Mouse (Mus musculus): ENCODE results near the gene Vars.
"Not testable (repeated sequence)": the region's sequence is repeated elsewhere in the genome, so short reads cannot be mapped to it uniquely, and the experiment has no call there.

Gene Vars

DNA sequence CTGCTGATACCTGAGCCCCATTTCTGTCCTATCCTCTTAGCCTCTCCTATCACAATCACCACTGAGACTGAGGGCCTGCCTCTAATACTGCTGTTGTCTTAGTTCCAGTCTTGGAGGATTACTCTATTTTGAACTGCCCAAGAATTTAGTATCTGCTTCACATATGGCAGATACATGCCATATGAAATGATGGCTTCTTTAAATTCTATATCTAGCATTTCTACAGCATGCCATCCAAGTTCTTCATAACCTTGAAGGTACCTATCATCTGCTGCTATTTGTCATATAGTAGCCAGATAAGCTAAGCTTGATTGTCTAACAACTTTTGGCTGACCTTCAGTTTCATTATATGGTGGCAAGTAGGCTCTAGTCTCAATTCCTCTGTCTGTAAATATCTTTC is 6.0 kb upstream of the Vars start:
- Histone ChIP-seq H3K4me3 (replicated peaks; ENCODE audit: low read length) (no peak overlapping the region), H3K36me3 (ENCODE audit: insufficient read depth, low read length) (peaks cover 64% of the 10 kb centered on the region), H3K27me3 (ENCODE audit: insufficient read depth, low read length) (no peaks in the 10 kb centered on the region), H3K9me3 (ENCODE audit: low read length) (no peaks in the 10 kb centered on the region), H3K4me1 (replicated peaks; ENCODE audit: low read depth, low read length) (peaks cover 37% of the 10 kb centered on the region)
- TF ChIP-seq POU5F1 (IDR thresholded peaks at IDR 0.05; ENCODE audit: borderline replicate concordance, low read length) (no peak), NANOG (IDR thresholded peaks at IDR 0.05; ENCODE audit: borderline replicate concordance, low read length) (no peak), CTCF (conservative IDR thresholded peaks at IDR 0.05; ENCODE audit: low read length) (no peak)

DNA sequence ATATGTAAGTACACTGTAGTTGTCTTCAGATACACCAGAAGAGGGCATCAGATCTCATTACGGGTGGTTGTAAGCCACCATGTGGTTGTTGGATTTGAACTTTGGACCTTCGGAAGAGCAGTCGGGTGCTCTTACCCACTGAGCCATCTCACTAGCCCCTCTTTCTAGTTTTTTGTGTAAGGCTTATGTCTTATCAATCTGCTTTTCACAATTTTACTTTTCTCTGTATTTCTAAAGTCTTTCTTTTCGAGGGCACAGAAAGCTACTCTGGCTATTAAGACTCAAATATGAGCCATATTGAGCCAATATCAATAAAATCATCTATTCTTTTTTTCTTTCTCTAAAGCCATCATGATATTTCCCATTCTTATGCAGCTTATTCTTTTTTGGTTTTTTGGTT is 5.6 kb upstream of the Vars start:
- not testable (repeated sequence) for H3K4me3 ChIP-seq (replicated peaks; ENCODE audit: low read length); H3K9me3 ChIP-seq (ENCODE audit: low read length); H3K27me3 ChIP-seq (ENCODE audit: insufficient read depth, low read length)
- Histone ChIP-seq H3K36me3 (ENCODE audit: insufficient read depth, low read length) (peaks cover 62% of the 10 kb centered on the region), H3K4me1 (replicated peaks; ENCODE audit: low read depth, low read length) (peaks cover 39% of the 10 kb centered on the region)

DNA sequence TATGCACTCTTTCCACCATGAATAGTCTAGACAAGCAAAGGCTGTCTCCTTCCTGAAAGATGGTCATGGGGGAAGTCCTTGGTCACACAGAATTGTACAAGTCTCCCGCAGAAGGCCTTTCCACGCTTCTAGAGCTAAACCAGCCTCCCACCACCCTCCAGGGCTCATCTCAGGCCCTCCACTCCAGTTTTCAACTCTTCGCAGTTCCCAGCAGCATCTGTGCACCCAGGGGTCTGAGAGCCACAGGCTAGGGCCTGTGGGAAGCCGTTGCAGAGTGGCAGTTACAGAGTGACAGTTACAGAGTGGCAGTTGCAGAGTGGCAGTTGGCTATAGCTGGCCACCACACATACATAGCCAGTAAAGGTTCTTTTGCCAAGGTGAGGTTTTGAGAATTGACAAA is 4.9 kb upstream of the Vars start:
- not testable (repeated sequence) for H3K9me3 ChIP-seq (ENCODE audit: low read length); H3K27me3 ChIP-seq (ENCODE audit: insufficient read depth, low read length); H3K4me3 ChIP-seq (replicated peaks; ENCODE audit: low read length)
- peaks cover 39% of the 10 kb centered on the region for H3K4me1 ChIP-seq (replicated peaks; ENCODE audit: low read depth, low read length)
- peaks cover 55% of the 10 kb centered on the region for H3K36me3 ChIP-seq (ENCODE audit: insufficient read depth, low read length)

DNA sequence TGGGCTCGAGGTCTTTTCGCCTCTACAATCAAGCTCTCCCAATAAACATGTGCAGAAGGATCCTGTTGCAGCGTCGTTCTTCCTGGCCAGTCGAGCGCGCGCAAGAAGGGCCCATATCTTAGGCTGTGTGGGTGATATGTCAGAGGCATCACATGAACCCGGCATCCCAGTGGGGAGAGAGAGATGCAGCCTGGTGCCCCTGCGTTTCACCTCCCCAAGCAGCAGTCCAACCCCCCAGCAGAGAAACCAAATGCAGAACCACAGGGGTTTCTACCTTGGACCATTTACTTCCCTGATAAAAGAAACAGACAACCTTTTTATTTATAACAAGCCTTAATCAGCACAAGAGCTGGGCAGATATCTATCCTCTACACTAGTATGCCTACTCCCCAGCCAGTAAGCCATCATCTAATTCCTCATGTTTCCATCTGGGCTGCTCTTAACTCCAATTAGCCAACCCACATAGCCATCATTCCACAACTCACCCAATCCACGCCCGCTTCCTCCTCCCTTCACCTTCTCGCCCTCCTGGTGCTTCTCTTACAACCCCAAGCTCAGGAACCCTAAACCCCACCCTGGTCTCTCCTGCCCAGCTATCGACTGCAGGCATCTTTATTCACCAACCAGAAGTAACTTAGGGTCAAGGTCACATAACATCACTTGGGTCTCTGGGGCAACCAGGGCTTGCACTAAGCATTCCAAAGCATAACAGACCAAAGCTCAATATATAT is 4.2 kb upstream of the Vars start:
- no peak for TF ChIP-seq POU5F1 (IDR thresholded peaks at IDR 0.05; ENCODE audit: borderline replicate concordance, low read length)
- TF ChIP-seq NANOG (IDR thresholded peaks at IDR 0.05; ENCODE audit: borderline replicate concordance, low read length), result no peak
- TF ChIP-seq CTCF (conservative IDR thresholded peaks at IDR 0.05; ENCODE audit: low read length), result no peak
- peaks cover 48% of the 10 kb centered on the region for H3K36me3 ChIP-seq (ENCODE audit: insufficient read depth, low read length)
- peaks cover 39% of the 10 kb centered on the region for H3K4me1 ChIP-seq (replicated peaks; ENCODE audit: low read depth, low read length)
- H3K4me3 ChIP-seq (replicated peaks; ENCODE audit: low read length), result no peak overlapping the region
- H3K27me3 ChIP-seq (ENCODE audit: insufficient read depth, low read length), result no peaks in the 10 kb centered on the region
- no peaks in the 10 kb centered on the region for H3K9me3 ChIP-seq (ENCODE audit: low read length)

DNA sequence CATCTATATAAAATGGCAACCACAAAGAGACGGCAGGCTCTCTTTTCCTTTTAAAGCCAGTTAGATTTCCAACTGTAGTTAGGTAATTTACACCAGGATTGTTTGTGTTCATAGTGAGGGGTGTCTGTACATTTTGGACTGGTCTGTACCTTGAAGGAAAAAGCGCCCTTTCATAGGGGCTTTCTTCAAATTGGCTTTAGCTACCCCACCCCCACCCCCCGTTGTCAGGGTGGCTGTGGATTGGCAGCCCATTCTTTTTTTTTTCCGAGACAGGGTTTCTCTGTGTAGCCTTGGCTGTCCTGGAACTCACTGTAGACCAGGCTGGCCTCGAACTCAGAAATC is 3.7 kb upstream of the Vars start:
- peaks cover 44% of the 10 kb centered on the region for H3K36me3 ChIP-seq (ENCODE audit: insufficient read depth, low read length)
- no peak overlapping the region for H3K4me3 ChIP-seq (replicated peaks; ENCODE audit: low read length)
- no peaks in the 10 kb centered on the region for H3K27me3 ChIP-seq (ENCODE audit: insufficient read depth, low read length)
- TF ChIP-seq POU5F1 (IDR thresholded peaks at IDR 0.05; ENCODE audit: borderline replicate concordance, low read length) (no peak), NANOG (IDR thresholded peaks at IDR 0.05; ENCODE audit: borderline replicate concordance, low read length) (no peak), CTCF (conservative IDR thresholded peaks at IDR 0.05; ENCODE audit: low read length) (no peak)
- H3K9me3 ChIP-seq (ENCODE audit: low read length), result no peaks in the 10 kb centered on the region
- peaks cover 41% of the 10 kb centered on the region for H3K4me1 ChIP-seq (replicated peaks; ENCODE audit: low read depth, low read length)

DNA sequence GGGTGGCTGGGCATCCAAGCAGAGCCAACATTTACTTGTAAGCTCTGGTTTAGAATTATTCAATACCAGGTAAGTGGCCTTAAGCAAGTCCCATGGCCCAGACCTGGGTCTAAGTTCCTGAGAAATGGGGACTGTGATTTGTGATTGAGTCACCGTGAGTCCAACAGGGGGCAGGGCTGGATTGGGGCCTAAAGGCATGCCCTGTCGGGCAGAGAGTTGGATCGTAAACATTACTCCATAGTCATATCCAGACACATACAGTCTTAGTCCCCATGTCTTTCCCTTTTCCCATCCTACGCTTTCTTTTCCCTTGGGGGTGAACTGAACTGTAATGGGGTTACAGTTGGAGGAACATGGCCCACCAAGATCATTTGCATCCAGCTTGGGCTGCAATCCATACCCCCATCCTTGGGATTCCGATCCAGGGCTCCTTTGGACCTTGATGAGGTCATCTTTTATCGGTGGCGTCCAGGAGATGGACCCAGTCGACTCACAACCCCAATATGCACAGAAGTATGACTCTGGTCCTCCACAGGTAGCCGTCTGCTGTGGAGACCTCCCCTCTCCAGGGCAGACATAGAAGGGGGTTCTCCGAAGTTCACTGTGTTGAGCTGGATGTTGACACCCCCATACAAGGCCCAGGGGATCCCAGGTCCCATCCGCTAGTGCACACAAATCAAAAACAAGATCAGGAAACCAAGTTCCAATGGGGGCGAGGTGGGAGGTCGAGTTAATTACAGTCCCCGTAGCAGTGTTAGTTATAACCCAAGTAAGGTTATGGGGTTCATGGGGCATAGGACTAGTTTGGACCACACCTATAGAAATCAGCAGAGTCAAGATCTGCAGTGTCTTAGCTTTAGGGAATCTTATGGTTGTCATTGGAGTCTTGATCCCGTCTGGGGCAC is 2.0 kb upstream of the Vars start:
- Histone ChIP-seq H3K4me3 (replicated peaks; ENCODE audit: low read length) (peak overlapping the region; percentile 97), H3K9me3 (ENCODE audit: low read length) (no peaks in the 10 kb centered on the region), H3K4me1 (replicated peaks; ENCODE audit: low read depth, low read length) (peaks cover 57% of the 10 kb centered on the region), H3K27me3 (ENCODE audit: insufficient read depth, low read length) (no peaks in the 10 kb centered on the region), H3K36me3 (ENCODE audit: insufficient read depth, low read length) (peaks cover 52% of the 10 kb centered on the region)
- TF ChIP-seq POU5F1 (IDR thresholded peaks at IDR 0.05; ENCODE audit: borderline replicate concordance, low read length), result no peak
- no peak for TF ChIP-seq NANOG (IDR thresholded peaks at IDR 0.05; ENCODE audit: borderline replicate concordance, low read length)
- no peak for TF ChIP-seq CTCF (conservative IDR thresholded peaks at IDR 0.05; ENCODE audit: low read length)

DNA sequence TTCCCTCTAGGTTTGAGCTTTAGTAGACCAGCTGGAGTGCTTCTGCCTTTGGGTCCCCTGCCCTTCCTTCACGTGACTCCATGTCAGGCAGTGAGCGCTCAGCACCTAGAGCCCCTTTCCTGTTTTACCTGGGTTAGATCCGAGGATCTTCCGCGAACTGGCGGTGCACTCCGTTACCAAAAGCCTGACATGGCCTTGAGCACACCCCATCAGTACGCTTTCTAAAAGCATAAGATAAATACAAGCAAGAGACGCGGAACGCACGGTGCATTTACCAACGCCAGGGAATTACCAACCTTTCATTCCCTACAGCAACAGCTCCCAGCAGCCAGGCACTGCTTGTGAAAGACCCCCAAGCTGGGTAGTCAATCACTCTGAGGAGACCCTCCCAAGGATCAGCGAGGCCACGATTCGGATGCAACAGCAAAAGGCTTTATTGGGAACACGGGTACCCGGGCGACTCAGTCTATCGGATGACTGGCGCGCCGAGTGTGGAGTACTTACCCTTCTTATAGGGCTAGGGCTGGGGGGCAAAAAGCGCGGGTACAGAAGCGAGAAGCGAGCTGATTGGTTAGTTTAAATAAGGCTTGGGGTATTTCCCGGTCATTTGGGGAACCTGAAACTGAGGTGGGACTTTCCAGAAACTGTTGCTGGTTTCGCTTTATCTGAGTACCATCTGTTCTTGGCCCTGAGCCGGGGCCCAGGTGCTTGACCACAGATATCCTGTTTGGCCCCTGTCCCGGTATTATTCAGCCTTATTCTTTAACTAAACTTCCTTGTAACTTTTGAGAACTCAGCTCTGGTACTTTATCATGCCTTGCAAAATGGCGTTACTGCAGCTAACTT is 693 bp upstream of the Vars start:
- not testable (repeated sequence) for H3K9me3 ChIP-seq (ENCODE audit: low read length); H3K27me3 ChIP-seq (ENCODE audit: insufficient read depth, low read length)
- H3K4me3 ChIP-seq (replicated peaks; ENCODE audit: low read length), result peak overlapping the region; percentile 97
- peaks cover 66% of the 10 kb centered on the region for H3K36me3 ChIP-seq (ENCODE audit: insufficient read depth, low read length)
- peaks cover 71% of the 10 kb centered on the region for H3K4me1 ChIP-seq (replicated peaks; ENCODE audit: low read depth, low read length)

DNA sequence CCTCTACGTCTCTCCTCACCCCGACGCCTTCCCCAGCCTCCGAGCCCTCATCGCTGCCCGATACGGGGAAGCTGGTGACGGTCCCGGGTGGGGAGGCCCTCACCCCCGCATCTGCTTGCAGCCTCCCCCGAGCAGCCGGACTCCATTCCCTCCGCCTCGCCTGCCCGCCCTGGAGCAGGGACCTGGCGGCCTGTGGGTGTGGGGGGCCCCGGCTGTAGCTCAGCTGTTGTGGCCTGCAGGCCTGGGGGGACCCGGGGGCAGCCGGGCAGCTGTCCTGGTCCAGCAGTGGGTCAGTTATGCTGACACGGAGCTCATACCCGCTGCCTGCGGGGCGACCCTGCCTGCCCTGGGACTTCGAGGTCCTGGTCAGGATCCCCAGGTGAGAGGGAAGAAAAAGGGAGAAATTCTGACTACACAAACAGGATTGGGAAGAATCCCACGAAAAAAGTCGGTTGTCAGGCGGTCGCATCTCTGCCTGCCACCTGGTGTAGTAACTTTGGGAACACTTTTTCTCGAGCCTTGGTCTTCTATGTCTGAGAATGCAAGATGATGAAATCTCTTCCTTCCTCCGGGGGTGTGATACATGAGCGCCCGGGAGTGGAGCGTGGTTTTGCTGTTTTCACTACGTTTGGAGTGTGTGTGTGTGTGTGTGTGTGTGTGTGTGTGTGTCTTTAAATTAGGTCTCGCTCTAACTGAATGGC is 815 bp downstream of the Vars start:
- Histone ChIP-seq H3K4me1 (replicated peaks; ENCODE audit: low read depth, low read length) (peaks cover 73% of the 10 kb centered on the region), H3K4me3 (replicated peaks; ENCODE audit: low read length) (peak overlapping the region; percentile 97), H3K36me3 (ENCODE audit: insufficient read depth, low read length) (peaks cover 71% of the 10 kb centered on the region), H3K9me3 (ENCODE audit: low read length) (no peaks in the 10 kb centered on the region), H3K27me3 (ENCODE audit: insufficient read depth, low read length) (no peaks in the 10 kb centered on the region)
- no peak for TF ChIP-seq CTCF (conservative IDR thresholded peaks at IDR 0.05; ENCODE audit: low read length)
- TF ChIP-seq NANOG (IDR thresholded peaks at IDR 0.05; ENCODE audit: borderline replicate concordance, low read length), result no peak
- TF ChIP-seq POU5F1 (IDR thresholded peaks at IDR 0.05; ENCODE audit: borderline replicate concordance, low read length), result no peak
